Mouse (Mus musculus) thymus, postnatal 0 days (tissue): ENCODE results near the gene Krt27. TPM values are rescaled to one million over a fixed set of nuclear protein-coding genes. Genes with fewer than 3 reads are reported as not detected.
A peak's percentile ranks its signal among the peaks of the same experiment; 100 is the strongest.

Experiments used
- DNase-seq: peaks from one replicate; pipeline ENCODE4 v3.0.0-alpha.2; 2015; ENCODE audit warnings: low spot score
- polyA plus RNA-seq: library from polyadenylated mRNA; unstranded; fragments of >200 nt; fragmentation: Nextera tagmentation; extraction: Ambion mirVana; gene quantifications from 2 replicates; pipeline ENCODE4 v1.2.1, GENCODE M21; 2015

Gene Krt27
- 0.09 and 0.23 TPM in 2 replicates for polyA plus RNA-seq

GRCm38 (mm10) chr11:99351004-99351403, at the start of gene Krt27:
Gene Krt27 (minus strand): TSS chr11:99351104.
- no peak for DNase-seq

GRCm38 (mm10) chr11:99399956-99400549, 49.1 kb upstream of the Krt27 start:
- DNase-seq, result no peak

- DNase-seq, result no peak
Measured at GRCm38 (mm10) chr11:99398832-99399231, 47.9 kb upstream of the Krt27 start.

DNA sequence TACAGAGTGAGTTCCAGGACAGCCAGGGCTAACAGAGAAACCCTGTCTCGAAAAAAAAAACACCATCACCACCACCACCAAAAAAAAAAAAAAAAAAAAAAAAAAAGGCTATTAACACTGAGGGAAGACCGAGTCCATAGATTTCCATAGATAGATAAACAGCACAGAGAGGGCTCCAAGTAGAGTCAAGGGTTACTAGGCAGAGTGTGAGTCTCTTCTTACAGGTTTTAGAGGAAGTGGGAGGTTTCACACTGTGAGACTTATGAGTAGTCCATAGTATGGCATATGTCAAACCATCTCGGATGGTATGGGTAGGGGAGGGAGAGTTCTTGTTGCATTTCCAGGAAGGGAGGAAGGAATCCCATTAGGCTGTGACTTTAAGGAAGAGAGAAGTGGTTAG, 47.2 kb upstream of the Krt27 start:
- DNase-seq, result no peak

GRCm38 (mm10) chr11:99396661-99397060, 45.8 kb upstream of the Krt27 start:
- DNase-seq, result no peak

- DNase-seq, result no peak
Measured at GRCm38 (mm10) chr11:99396034-99396433, 45.1 kb upstream of the Krt27 start.

DNA sequence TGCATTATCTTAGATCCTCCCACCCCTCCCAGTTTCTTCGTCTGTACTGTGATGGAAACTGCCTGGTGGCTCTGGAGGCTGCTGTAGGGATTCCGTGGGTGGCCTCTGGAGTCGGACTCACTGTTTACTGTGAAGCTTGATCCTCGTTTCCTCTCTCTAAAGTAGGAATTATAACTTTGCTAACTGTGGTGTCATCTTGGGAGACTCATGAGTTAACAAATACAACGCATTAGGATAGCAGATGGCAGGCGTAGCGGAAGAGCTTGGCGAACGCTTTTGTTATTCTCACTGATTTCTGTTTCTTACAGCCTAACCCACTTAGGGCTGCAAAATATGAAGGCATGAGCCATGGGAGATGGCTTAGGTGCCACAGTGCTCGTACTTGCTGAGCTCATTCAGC, 41.6 kb upstream of the Krt27 start:
- DNase-seq, result no peak

- DNase-seq, result no peak
Measured at GRCm38 (mm10) chr11:99391375-99391774, 40.5 kb upstream of the Krt27 start.

DNA sequence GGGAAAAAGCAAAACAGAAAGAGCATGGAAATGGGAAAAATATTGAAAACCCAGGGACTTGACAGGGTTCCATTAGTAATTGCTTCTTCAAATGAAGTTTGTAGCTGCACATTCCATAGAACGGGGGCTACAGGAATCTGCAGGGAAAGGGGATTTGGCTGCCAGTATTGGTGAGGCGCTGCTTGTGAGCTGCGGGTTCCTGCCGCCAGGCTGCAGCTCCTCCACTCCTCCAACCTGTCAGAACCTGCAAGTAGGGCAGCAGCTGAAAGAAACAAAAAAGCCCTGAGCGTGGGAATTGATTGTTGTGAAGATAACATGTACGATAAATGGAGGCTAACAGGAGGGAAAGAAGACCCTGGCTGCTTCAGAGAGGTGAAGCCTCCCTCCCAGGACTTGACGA, 40.0 kb upstream of the Krt27 start:
- DNase-seq, result no peak

- DNase-seq, result no peak
Measured at GRCm38 (mm10) chr11:99389264-99389663, 38.4 kb upstream of the Krt27 start, which contains the start of gene Krt10. Gene Krt10 (minus strand): TSS chr11:99389364.

GRCm38 (mm10) chr11:99388661-99389060, 37.8 kb upstream of the Krt27 start:
- DNase-seq, result no peak

GRCm38 (mm10) chr11:99385813-99386721, 35.2 kb upstream of the Krt27 start:
- DNase-seq, result peak; percentile 81

GRCm38 (mm10) chr11:99379568-99379967, 28.7 kb upstream of the Krt27 start:
- DNase-seq, result peak; percentile 62

DNA sequence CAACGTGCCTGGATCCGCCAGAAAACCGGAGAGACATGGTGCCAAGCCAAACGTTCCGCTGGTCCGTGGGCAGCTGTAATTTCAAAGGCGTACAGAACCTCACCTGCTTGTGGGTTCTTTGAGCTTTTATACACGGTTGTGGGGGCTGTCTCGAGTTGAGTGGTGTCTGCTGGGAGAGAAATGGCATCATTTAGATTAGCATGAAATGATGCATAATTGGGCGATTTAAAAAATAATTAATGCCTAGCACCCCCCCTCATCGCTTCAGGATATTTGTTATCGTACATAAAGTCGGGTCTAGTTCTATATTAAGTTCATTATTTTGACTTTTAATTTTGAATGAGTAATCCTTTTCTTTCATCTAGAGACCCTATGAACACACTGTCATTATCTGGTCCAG, 23.9 kb upstream of the Krt27 start, which contains the start of gene Krt28:
Gene Krt28, minus strand, starts transcription at position 101 of the 400 bp plus-strand sequence.
- DNase-seq, result no peak

- peak; percentile 74 for DNase-seq
Measured at GRCm38 (mm10) chr11:99369853-99370451, 19.0 kb upstream of the Krt27 start.

- DNase-seq, result no peak
Measured at GRCm38 (mm10) chr11:99369229-99369628, 18.3 kb upstream of the Krt27 start.

- peak; percentile 29 for DNase-seq
Measured at GRCm38 (mm10) chr11:99366791-99367190, 15.9 kb upstream of the Krt27 start.

DNA sequence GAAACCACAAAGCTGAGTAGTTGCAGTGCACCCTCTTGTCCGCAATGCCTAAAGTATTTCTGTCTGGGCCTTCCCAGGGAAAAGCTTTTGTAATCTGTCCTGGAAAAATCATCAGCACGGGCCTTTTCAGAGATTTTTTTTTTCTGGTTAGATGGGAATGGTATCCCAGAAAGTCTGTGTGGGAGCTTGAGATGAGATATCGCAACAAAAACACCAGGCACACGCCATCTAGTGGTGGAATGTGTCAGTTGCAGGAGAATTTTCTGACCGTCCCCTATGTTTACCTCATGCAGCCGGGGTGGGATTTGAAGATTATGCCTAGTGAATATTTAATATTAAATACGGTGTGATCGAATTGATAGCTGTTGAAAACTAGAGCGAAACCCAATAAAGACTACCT, 13.5 kb upstream of the Krt27 start:
- peak; percentile 37 for DNase-seq

- no peak for DNase-seq
Measured at GRCm38 (mm10) chr11:99361423-99361822, 10.5 kb upstream of the Krt27 start.

DNA sequence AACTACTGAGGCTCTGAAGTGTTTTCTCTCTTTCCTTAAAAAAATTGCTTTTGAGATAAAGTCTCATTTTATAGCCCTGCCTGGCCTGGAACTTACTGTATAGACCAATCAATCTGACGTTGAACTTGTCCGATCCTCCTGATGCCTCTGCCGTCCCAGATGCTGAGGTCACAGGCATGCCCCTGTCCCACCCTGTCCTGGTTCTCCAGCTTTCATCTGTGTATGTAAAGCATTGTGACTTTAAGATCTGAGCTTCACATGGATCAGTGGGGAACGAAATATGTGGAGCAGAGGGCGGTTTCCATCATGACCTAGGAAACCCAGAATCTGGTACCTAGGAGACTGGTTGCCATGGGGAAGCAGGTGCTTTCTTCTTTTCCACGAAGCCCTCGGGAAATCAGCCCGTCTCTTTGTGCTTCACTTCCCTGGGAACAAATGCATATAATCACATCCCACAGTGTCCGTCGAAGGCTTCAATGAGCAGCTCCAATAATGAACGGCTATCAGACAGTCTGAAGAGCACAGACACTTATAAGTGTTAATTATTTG, 11.5 kb downstream of the Krt27 start:
- DNase-seq, result no peak

- no peak for DNase-seq
Measured at GRCm38 (mm10) chr11:99337866-99338265, 13.0 kb downstream of the Krt27 start, which contains the start of gene Krt26. Gene Krt26 (minus strand): TSS chr11:99337966.

- no peak for DNase-seq
Measured at GRCm38 (mm10) chr11:99333426-99333825, 17.5 kb downstream of the Krt27 start.
